Mouse (Mus musculus) kidney, embryonic 14.5 days (tissue): ENCODE measurements around the gene Pigo. TPM values are rescaled to one million over a fixed set of nuclear protein-coding genes. Genes with fewer than 3 reads are reported as not detected.

Experiments used
- ATAC-seq: fragments of 200-750 bp; cut with Nextera tagmentation; 2 replicates; pipeline ENCODE4 v1.8.0; 2017; ENCODE audit warnings: moderate number of reproducible peaks, mild to moderate bottlenecking, moderate TSS enrichment, moderate library complexity; ENCODE audit not compliant: low FRiP score, low TSS enrichment
- H3K27ac ChIP-seq: fragments of 300-500 bp; sonication (generic); 2 replicates; pipeline ENCODE4 v1.5.1; 2014; ENCODE audit warnings: low read depth, mild to moderate bottlenecking, low read length, moderate library complexity, mixed read lengths
- H3K27me3 ChIP-seq: fragments of 300-500 bp; sonication (generic); 2 replicates; pipeline ENCODE4 v1.6.1; 2014; ENCODE audit warnings: mild to moderate bottlenecking, low read length; ENCODE audit not compliant: control insufficient read depth, insufficient read depth
- H3K36me3 ChIP-seq: fragments of 300-500 bp; sonication (generic); 2 replicates; pipeline ENCODE4 v1.6.1; 2014; ENCODE audit warnings: low read length, mixed read lengths; ENCODE audit not compliant: control insufficient read depth, insufficient read depth
- H3K4me1 ChIP-seq: fragments of 300-500 bp; sonication (generic); 2 replicates; pipeline ENCODE4 v1.6.1; 2014; ENCODE audit warnings: low read length, mixed read lengths; ENCODE audit not compliant: control insufficient read depth, insufficient read depth
- H3K4me2 ChIP-seq: fragments of 300-500 bp; sonication (generic); replicated peaks from 2 replicates; pipeline ENCODE4 v1.6.1; 2014; ENCODE audit warnings: low read depth, mild to moderate bottlenecking, low read length
- H3K4me3 ChIP-seq: fragments of 300-500 bp; sonication (generic); 2 replicates; pipeline ENCODE4 v1.5.1; 2014; ENCODE audit warnings: mild to moderate bottlenecking, low read length
- H3K9ac ChIP-seq: fragments of 300-500 bp; sonication (generic); 2 replicates; pipeline ENCODE4 v1.6.1; 2014; ENCODE audit warnings: low read depth, mild to moderate bottlenecking, low read length, moderate library complexity
- H3K9me3 ChIP-seq: fragments of 300-500 bp; sonication (generic); 2 replicates; pipeline ENCODE4 v1.6.1; 2016; ENCODE audit warnings: low read length; ENCODE audit not compliant: control insufficient read depth
- WGBS: fragments of 180-500 bp; shearing (Covaris S2); extraction: QIAGEN DNeasy Blood & Tissue Kit; methylation state at CpG from one replicate; pipeline ENCODE4 v1.1.7; 2014; 5-methylcytosine and 5-hydroxymethylcytosine counted together
- polyA plus RNA-seq: library from polyadenylated mRNA; unstranded; fragments of >200 nt; fragmentation: Nextera tagmentation; extraction: Ambion mirVana; gene quantifications from 2 replicates; pipeline ENCODE4 v1.2.1, GENCODE M21; 2014

Gene Pigo
- polyA plus RNA-seq, 1 experiment from 2014 or later = 21.0 TPM

GRCm38 (mm10) chr4:43031237-43031995 is 5.8 kb upstream of the Pigo start, which contains the start of gene Stoml2:
Gene Stoml2, minus strand, starts transcription at chr4:43031710.
- WGBS = 2% methylated on average over 38 of the region's 38 CpGs
- Histone ChIP-seq H3K36me3 (peaks cover 51% of the 10 kb centered on the region), H3K4me1 (peaks cover 11% of the 10 kb centered on the region)

DNA sequence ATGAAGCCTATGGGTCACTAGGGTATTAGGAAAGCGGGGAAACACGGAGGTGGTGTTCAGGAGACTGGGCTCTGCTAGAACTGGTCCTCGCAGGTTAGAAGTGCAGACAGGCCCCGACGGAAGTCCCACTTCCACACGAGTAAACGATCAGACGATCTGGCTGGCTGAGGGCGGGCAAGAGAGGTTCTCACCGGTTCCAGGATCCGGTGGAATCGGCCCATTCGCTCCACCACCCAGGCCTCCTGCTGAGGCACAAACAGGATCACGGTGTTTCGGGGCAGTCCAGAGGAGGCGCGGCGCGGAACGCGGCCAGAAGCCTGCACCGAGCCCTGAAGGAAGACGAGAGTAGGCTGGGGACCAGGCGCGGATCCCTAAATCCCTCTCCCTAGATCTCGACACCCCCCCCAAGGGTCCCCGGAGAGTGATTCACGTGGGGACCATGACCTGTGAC is 5.2 kb upstream of the Pigo start:
- peak overlapping the region; percentile 93 for H3K9ac ChIP-seq
- H3K27ac ChIP-seq = peak overlapping the region; percentile 83
- no peaks in the 10 kb centered on the region for H3K9me3 ChIP-seq
- H3K36me3 ChIP-seq = peaks cover 50% of the 10 kb centered on the region
- peaks cover 11% of the 10 kb centered on the region for H3K4me1 ChIP-seq
- peak overlapping the region; percentile 87 for H3K4me2 ChIP-seq
- H3K4me3 ChIP-seq = peak overlapping the region; percentile 89
- WGBS = under 1% methylated on average over 28 of the region's 28 CpGs
- H3K27me3 ChIP-seq = no peaks in the 10 kb centered on the region
- ATAC-seq = peak; percentile 71

More at GRCm38 (mm10) chr4:43031237-43031995, 5.8 kb upstream of the Pigo start, which contains the start of gene Stoml2:
- Histone ChIP-seq H3K27ac (peak within 1 kb of the TSS; percentile 83), H3K4me2 (peak within 1 kb of the TSS; percentile 87), H3K4me3 (peak within 1 kb of the TSS; percentile 89), H3K9ac (peak within 1 kb of the TSS; percentile 93), H3K9me3 (no peaks in the 10 kb centered on the region), H3K27me3 (no peaks in the 10 kb centered on the region)
- ATAC-seq = peak; percentile 96

GRCm38 (mm10) chr4:43030352-43030751 is 4.7 kb upstream of the Pigo start:
- Histone ChIP-seq H3K27me3 (no peaks in the 10 kb centered on the region), H3K4me2 (peak overlapping the region; percentile 87), H3K9me3 (no peaks in the 10 kb centered on the region), H3K9ac (peak overlapping the region; percentile 93), H3K4me3 (peak overlapping the region; percentile 89), H3K36me3 (peaks cover 49% of the 10 kb centered on the region), H3K27ac (peak overlapping the region; percentile 83), H3K4me1 (peaks cover 11% of the 10 kb centered on the region)
- no peak for ATAC-seq
- WGBS = 59% methylated on average over 9 of the region's 9 CpGs

GRCm38 (mm10) chr4:43029749-43030148 is 4.1 kb upstream of the Pigo start:
- no peaks in the 10 kb centered on the region for H3K9me3 ChIP-seq
- H3K36me3 ChIP-seq = peaks cover 46% of the 10 kb centered on the region
- 93% methylated on average over 9 of the region's 9 CpGs for WGBS
- no peaks in the 10 kb centered on the region for H3K27me3 ChIP-seq
- no peak overlapping the region; the same call in 1 of the 2 replicates for H3K4me3 ChIP-seq
- peaks cover 16% of the 10 kb centered on the region for H3K4me1 ChIP-seq
- no peak overlapping the region for H3K9ac ChIP-seq
- ATAC-seq = no peak
- H3K4me2 ChIP-seq = peak overlapping the region; percentile 87; the same call in 1 of the 2 replicates
- H3K27ac ChIP-seq = no peak overlapping the region

DNA sequence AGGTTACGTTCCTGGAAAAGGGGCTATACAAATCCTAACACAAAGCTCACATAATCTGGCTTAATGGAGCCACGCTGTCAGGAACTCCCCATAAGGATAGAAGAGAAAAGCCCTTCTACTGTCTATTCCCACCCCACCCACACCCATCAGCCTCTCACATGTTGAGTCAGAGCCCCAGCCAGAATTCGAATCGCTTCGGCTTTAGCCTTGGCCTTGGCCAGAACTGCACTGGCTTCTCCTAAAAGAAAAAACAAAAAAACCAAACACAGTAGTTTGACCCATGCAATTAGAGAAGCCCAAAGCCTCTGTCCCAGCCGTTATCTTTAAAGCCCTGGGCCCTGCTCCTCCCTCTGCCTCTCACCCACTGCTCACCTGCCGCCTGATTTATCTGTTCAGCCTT is 3.5 kb upstream of the Pigo start:
- H3K4me2 ChIP-seq = no peak overlapping the region
- 93% methylated on average over 7 of the region's 7 CpGs for WGBS
- H3K36me3 ChIP-seq = peaks cover 45% of the 10 kb centered on the region
- no peaks in the 10 kb centered on the region for H3K27me3 ChIP-seq
- no peak overlapping the region for H3K27ac ChIP-seq
- ATAC-seq = no peak
- H3K9ac ChIP-seq = no peak overlapping the region
- peaks cover 20% of the 10 kb centered on the region for H3K4me1 ChIP-seq
- H3K4me3 ChIP-seq = no peak overlapping the region
- H3K9me3 ChIP-seq = no peaks in the 10 kb centered on the region

DNA sequence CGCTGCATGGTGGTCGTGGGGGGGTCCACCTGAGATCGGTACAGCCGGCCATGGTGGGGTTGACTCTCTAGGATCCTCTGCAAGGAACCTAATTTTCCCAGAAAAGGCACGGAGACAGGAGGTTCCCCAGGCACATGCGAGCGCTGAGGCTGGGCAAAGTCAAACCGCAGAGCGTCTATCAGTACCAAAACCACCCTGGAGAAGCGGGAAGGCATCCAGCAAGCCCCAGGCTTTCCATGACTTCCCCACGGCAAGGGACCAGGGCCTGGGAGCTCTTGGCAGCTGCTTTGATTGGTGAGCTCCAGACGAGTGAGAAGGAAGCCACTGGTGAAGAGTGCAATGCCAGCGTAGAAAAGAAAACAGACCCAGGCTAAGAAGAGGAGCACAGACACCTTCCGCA is 946 bp downstream of the Pigo start:
- no peak for ATAC-seq
- H3K4me1 ChIP-seq = peaks cover 8% of the 10 kb centered on the region
- 0 out of 2 replicates have a peak overlapping the region, but pooled peaks have one; percentile 56 for H3K27ac ChIP-seq
- H3K4me2 ChIP-seq = peak overlapping the region; percentile 85
- H3K27me3 ChIP-seq = no peaks in the 10 kb centered on the region
- WGBS = 81% methylated on average over 14 of the region's 14 CpGs
- peak overlapping the region; percentile 45 for H3K4me3 ChIP-seq
- peak overlapping the region; percentile 61; the same call in 1 of the 2 replicates for H3K9ac ChIP-seq
- peaks cover 66% of the 10 kb centered on the region for H3K36me3 ChIP-seq
- no peaks in the 10 kb centered on the region for H3K9me3 ChIP-seq

DNA sequence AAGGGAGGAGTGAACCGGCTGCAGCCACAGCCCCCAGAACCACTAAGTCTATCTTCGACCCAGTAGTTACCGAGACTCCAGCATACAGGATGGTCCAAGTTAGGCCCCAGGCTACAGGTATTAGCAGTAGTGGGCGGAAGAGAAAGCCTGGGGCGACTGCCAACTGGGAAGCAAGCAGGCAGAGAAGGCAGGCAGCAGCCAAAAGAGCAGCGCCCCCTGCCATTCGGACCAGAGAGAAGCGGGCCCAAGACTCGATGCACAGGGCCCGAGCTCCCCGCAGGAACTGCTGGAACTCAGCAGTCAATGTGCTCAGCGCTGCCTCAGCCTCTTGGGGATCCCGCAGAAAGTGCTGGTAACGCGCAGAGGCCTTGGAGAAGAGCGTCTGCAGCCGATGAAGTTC is 4.3 kb downstream of the Pigo start:
- Histone ChIP-seq H3K4me2 (no peak overlapping the region), H3K4me3 (no peak overlapping the region), H3K27ac (no peak overlapping the region), H3K36me3 (peaks cover 64% of the 10 kb centered on the region), H3K27me3 (no peaks in the 10 kb centered on the region), H3K9ac (no peak overlapping the region), H3K4me1 (peaks cover 8% of the 10 kb centered on the region), H3K9me3 (no peaks in the 10 kb centered on the region)
- no peak for ATAC-seq
- 81% methylated on average over 17 of the region's 17 CpGs for WGBS

DNA sequence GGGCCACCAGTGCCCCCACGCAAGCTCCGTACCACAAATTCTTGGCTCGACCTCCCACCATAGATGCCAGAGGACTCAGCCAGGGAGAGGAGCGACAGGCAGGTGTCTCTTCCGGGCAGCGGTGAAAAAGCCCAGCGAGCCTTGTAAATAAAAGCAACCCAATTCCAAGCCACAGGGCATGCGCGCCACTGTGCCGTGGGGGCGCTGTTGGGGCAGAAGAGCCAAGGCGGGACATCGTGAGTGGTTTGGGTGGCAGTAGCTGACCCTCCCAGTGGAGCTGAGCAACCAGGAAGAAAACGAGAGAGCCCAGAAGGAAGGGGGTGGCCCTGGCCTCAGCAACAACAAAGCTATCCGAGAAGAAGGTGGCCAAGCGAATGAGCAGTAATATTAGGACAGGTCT is 4.7 kb downstream of the Pigo start:
- H3K9me3 ChIP-seq = no peaks in the 10 kb centered on the region
- H3K27me3 ChIP-seq = no peaks in the 10 kb centered on the region
- no peak overlapping the region for H3K4me2 ChIP-seq
- H3K4me3 ChIP-seq = no peak overlapping the region
- peaks cover 8% of the 10 kb centered on the region for H3K4me1 ChIP-seq
- H3K9ac ChIP-seq = no peak overlapping the region
- H3K27ac ChIP-seq = no peak overlapping the region
- H3K36me3 ChIP-seq = peaks cover 64% of the 10 kb centered on the region
- ATAC-seq = no peak
- WGBS = 87% methylated on average over 16 of the region's 16 CpGs
